Mouse (Mus musculus): Measurements from ENCODE around the gene Cmss1. TPM values are rescaled to one million over a fixed set of nuclear protein-coding genes. Genes with fewer than 3 reads are reported as not detected.

Cmss1 gene
- polyA plus RNA-seq, 1 experiment from 2014 or later = 70.5 TPM

GRCm38 (mm10) chr16:57470286-57470830, 136.3 kb downstream of the Cmss1 start:
- H3K9ac ChIP-seq (ENCODE audit: low read depth, low read length) = no peak overlapping the region
- DNase-seq (ENCODE audit: low spot score) = no peak
- no peaks in the 10 kb centered on the region for H3K36me3 ChIP-seq (ENCODE audit: control insufficient read depth, insufficient read depth, low read length)
- no peaks in the 10 kb centered on the region for H3K27me3 ChIP-seq (replicated peaks; ENCODE audit: control insufficient read depth, insufficient read depth, low read length)
- ATAC-seq (replicated peaks; ENCODE audit: low FRiP score) = no peak
- no peaks in the 10 kb centered on the region for H3K9me3 ChIP-seq (ENCODE audit: control insufficient read depth, low read length)
- WGBS = 73% methylated on average over 12 of the region's 12 CpGs
- H3K4me1 ChIP-seq (replicated peaks; ENCODE audit: control insufficient read depth, insufficient read depth, low read length) = no peaks in the 10 kb centered on the region; the same call in 1 of the 2 replicates
- H3K27ac ChIP-seq (ENCODE audit: low read depth, low read length) = no peak overlapping the region
- no peak overlapping the region for H3K4me2 ChIP-seq
- H3K4me3 ChIP-seq (ENCODE audit: low read depth, low read length) = no peak overlapping the region

- Histone ChIP-seq H3K36me3 (ENCODE audit: control insufficient read depth, insufficient read depth, low read length) (no peaks in the 10 kb centered on the region), H3K9ac (ENCODE audit: low read depth, low read length) (no peak overlapping the region), H3K27me3 (replicated peaks; ENCODE audit: control insufficient read depth, insufficient read depth, low read length) (no peaks in the 10 kb centered on the region), H3K27ac (ENCODE audit: low read depth, low read length) (no peak overlapping the region), H3K4me2 (no peak overlapping the region), H3K4me1 (replicated peaks; ENCODE audit: control insufficient read depth, insufficient read depth, low read length) (no peaks in the 10 kb centered on the region; the same call in 1 of the 2 replicates), H3K4me3 (ENCODE audit: low read depth, low read length) (no peak overlapping the region), H3K9me3 (ENCODE audit: control insufficient read depth, low read length) (no peaks in the 10 kb centered on the region)
- DNase-seq (ENCODE audit: low spot score) (no peak), ATAC-seq (replicated peaks; ENCODE audit: low FRiP score) (no peak)
- WGBS = 54% methylated on average over 2 of the region's 2 CpGs
Observed at GRCm38 (mm10) chr16:57469869-57470268, 136.8 kb downstream of the Cmss1 start.

- Histone ChIP-seq H3K9me3 (ENCODE audit: control insufficient read depth, low read length) (no peaks in the 10 kb centered on the region), H3K4me1 (replicated peaks; ENCODE audit: control insufficient read depth, insufficient read depth, low read length) (no peaks in the 10 kb centered on the region; the same call in 1 of the 2 replicates), H3K27ac (ENCODE audit: low read depth, low read length) (no peak overlapping the region), H3K4me2 (no peak overlapping the region), H3K9ac (ENCODE audit: low read depth, low read length) (no peak overlapping the region), H3K4me3 (ENCODE audit: low read depth, low read length) (no peak overlapping the region), H3K36me3 (ENCODE audit: control insufficient read depth, insufficient read depth, low read length) (no peaks in the 10 kb centered on the region), H3K27me3 (replicated peaks; ENCODE audit: control insufficient read depth, insufficient read depth, low read length) (no peaks in the 10 kb centered on the region)
- no peak for ATAC-seq (replicated peaks; ENCODE audit: low FRiP score)
- WGBS = 72% methylated on average over 4 of the region's 4 CpGs
- DNase-seq (ENCODE audit: low spot score) = no peak
Observed at GRCm38 (mm10) chr16:57469301-57469700, 137.4 kb downstream of the Cmss1 start.

- Histone ChIP-seq H3K36me3 (ENCODE audit: control insufficient read depth, insufficient read depth, low read length) (no peaks in the 10 kb centered on the region), H3K9ac (ENCODE audit: low read depth, low read length) (no peak overlapping the region), H3K4me1 (replicated peaks; ENCODE audit: control insufficient read depth, insufficient read depth, low read length) (no peaks in the 10 kb centered on the region), H3K27ac (ENCODE audit: low read depth, low read length) (no peak overlapping the region), H3K27me3 (replicated peaks; ENCODE audit: control insufficient read depth, insufficient read depth, low read length) (no peaks in the 10 kb centered on the region), H3K9me3 (ENCODE audit: control insufficient read depth, low read length) (no peaks in the 10 kb centered on the region), H3K4me3 (ENCODE audit: low read depth, low read length) (no peak overlapping the region), H3K4me2 (no peak overlapping the region)
- 89% methylated on average over 9 of the region's 9 CpGs for WGBS
- no peak for DNase-seq (ENCODE audit: low spot score)
- no peak for ATAC-seq (replicated peaks; ENCODE audit: low FRiP score)
Observed at GRCm38 (mm10) chr16:57465386-57465913, 141.2 kb downstream of the Cmss1 start.

GRCm38 (mm10) chr16:57456003-57456402, 150.7 kb downstream of the Cmss1 start:
- WGBS = 69% methylated on average over 2 of the region's 2 CpGs

GRCm38 (mm10) chr16:57455573-57455972, 151.1 kb downstream of the Cmss1 start:
- Histone ChIP-seq H3K4me1 (replicated peaks; ENCODE audit: control insufficient read depth, insufficient read depth, low read length) (no peaks in the 10 kb centered on the region), H3K27ac (ENCODE audit: low read depth, low read length) (no peak overlapping the region), H3K36me3 (ENCODE audit: control insufficient read depth, insufficient read depth, low read length) (no peaks in the 10 kb centered on the region), H3K4me2 (no peak overlapping the region), H3K9ac (ENCODE audit: low read depth, low read length) (no peak overlapping the region), H3K27me3 (replicated peaks; ENCODE audit: control insufficient read depth, insufficient read depth, low read length) (no peaks in the 10 kb centered on the region), H3K4me3 (ENCODE audit: low read depth, low read length) (no peak overlapping the region), H3K9me3 (ENCODE audit: control insufficient read depth, low read length) (no peaks in the 10 kb centered on the region)
- no peak for ATAC-seq (replicated peaks; ENCODE audit: low FRiP score)
- WGBS = 74% methylated on average over 3 of the region's 3 CpGs
- DNase-seq (ENCODE audit: low spot score) = no peak

More at GRCm38 (mm10) chr16:57456003-57456402, 150.7 kb downstream of the Cmss1 start:
- Histone ChIP-seq H3K27me3 (replicated peaks; ENCODE audit: control insufficient read depth, insufficient read depth, low read length) (no peaks in the 10 kb centered on the region), H3K9ac (ENCODE audit: low read depth, low read length) (no peak overlapping the region), H3K4me2 (no peak overlapping the region), H3K27ac (ENCODE audit: low read depth, low read length) (no peak overlapping the region), H3K4me1 (replicated peaks; ENCODE audit: control insufficient read depth, insufficient read depth, low read length) (no peaks in the 10 kb centered on the region), H3K9me3 (ENCODE audit: control insufficient read depth, low read length) (no peaks in the 10 kb centered on the region), H3K4me3 (ENCODE audit: low read depth, low read length) (no peak overlapping the region), H3K36me3 (ENCODE audit: control insufficient read depth, insufficient read depth, low read length) (no peaks in the 10 kb centered on the region)
- DNase-seq (ENCODE audit: low spot score) (no peak), ATAC-seq (replicated peaks; ENCODE audit: low FRiP score) (no peak)

- Histone ChIP-seq H3K27ac (ENCODE audit: low read depth, low read length) (no peak overlapping the region), H3K9ac (ENCODE audit: low read depth, low read length) (no peak overlapping the region), H3K4me1 (replicated peaks; ENCODE audit: control insufficient read depth, insufficient read depth, low read length) (no peaks in the 10 kb centered on the region), H3K36me3 (ENCODE audit: control insufficient read depth, insufficient read depth, low read length) (no peaks in the 10 kb centered on the region), H3K4me2 (no peak overlapping the region), H3K27me3 (replicated peaks; ENCODE audit: control insufficient read depth, insufficient read depth, low read length) (no peaks in the 10 kb centered on the region), H3K9me3 (ENCODE audit: control insufficient read depth, low read length) (no peaks in the 10 kb centered on the region), H3K4me3 (ENCODE audit: low read depth, low read length) (no peak overlapping the region)
- 87% methylated on average over 8 of the region's 8 CpGs for WGBS
- no peak; the same call in 1 of the 2 replicates for ATAC-seq (replicated peaks; ENCODE audit: low FRiP score)
- DNase-seq (ENCODE audit: low spot score) = no peak
Observed at GRCm38 (mm10) chr16:57454106-57454763, 152.4 kb downstream of the Cmss1 start.

- 61% methylated on average over 7 of the region's 7 CpGs for WGBS
- Histone ChIP-seq H3K27me3 (replicated peaks; ENCODE audit: control insufficient read depth, insufficient read depth, low read length) (no peaks in the 10 kb centered on the region), H3K4me3 (ENCODE audit: low read depth, low read length) (no peak overlapping the region), H3K4me2 (no peak overlapping the region), H3K36me3 (ENCODE audit: control insufficient read depth, insufficient read depth, low read length) (no peaks in the 10 kb centered on the region), H3K9ac (ENCODE audit: low read depth, low read length) (no peak overlapping the region), H3K9me3 (ENCODE audit: control insufficient read depth, low read length) (no peaks in the 10 kb centered on the region), H3K4me1 (replicated peaks; ENCODE audit: control insufficient read depth, insufficient read depth, low read length) (no peaks in the 10 kb centered on the region), H3K27ac (ENCODE audit: low read depth, low read length) (no peak overlapping the region)
- ATAC-seq (replicated peaks; ENCODE audit: low FRiP score) (no peak), DNase-seq (ENCODE audit: low spot score) (no peak)
Observed at GRCm38 (mm10) chr16:57453009-57453408, 153.7 kb downstream of the Cmss1 start.
